Mouse (Mus musculus): Measurements from ENCODE around the gene Stxbp1.

- no peak for TF ChIP-seq CTCF (IDR thresholded peaks at IDR 0.05; ENCODE audit: insufficient read depth, low read depth, low read length)
- TF ChIP-seq POLR2A (IDR thresholded peaks at IDR 0.05; ENCODE audit: insufficient read depth, low read depth, low read length): no peak
Measured at GRCm38 (mm10) chr2:32884745-32885144, 37.7 kb upstream of the Stxbp1 start.
